Mouse (Mus musculus) embryonic facial prominence, embryonic 12.5 days (tissue): ENCODE data around the gene Hoxa10. TPM values are rescaled to one million over a fixed set of nuclear protein-coding genes. Genes with fewer than 3 reads are reported as not detected.

ENCODE experiments used
- ATAC-seq: fragments of 200-750 bp; cut with Nextera tagmentation; 2 replicates; pipeline ENCODE4 v1.8.0; 2017; ENCODE audit not compliant: insufficient number of reproducible peaks, insufficient read depth, low FRiP score, low TSS enrichment
- H3K27ac ChIP-seq: fragments of 300-500 bp; sonication (generic); 2 replicates; pipeline ENCODE4 v1.5.1; 2016; ENCODE audit warnings: mild to moderate bottlenecking
- H3K27me3 ChIP-seq: fragments of 300-500 bp; sonication (generic); 2 replicates; pipeline ENCODE4 v1.6.1; 2016; ENCODE audit warnings: mild to moderate bottlenecking, moderate library complexity
- H3K36me3 ChIP-seq: fragments of 300-500 bp; sonication (generic); 2 replicates; pipeline ENCODE4 v1.6.1; 2016; ENCODE audit warnings: mild to moderate bottlenecking
- H3K4me1 ChIP-seq: fragments of 300-500 bp; sonication (generic); 2 replicates; pipeline ENCODE4 v1.6.1; 2016
- H3K4me2 ChIP-seq: fragments of 300-500 bp; sonication (generic); replicated peaks from 2 replicates; pipeline ENCODE4 v1.6.1; 2016; ENCODE audit warnings: mild to moderate bottlenecking, moderate library complexity
- H3K4me3 ChIP-seq: fragments of 300-500 bp; sonication (generic); 2 replicates; pipeline ENCODE4 v1.5.1; 2016; ENCODE audit warnings: mild to moderate bottlenecking
- H3K9ac ChIP-seq: fragments of 300-500 bp; sonication (generic); 2 replicates; pipeline ENCODE4 v1.6.1; 2016; ENCODE audit warnings: mild to moderate bottlenecking, moderate library complexity
- H3K9me3 ChIP-seq: fragments of 300-500 bp; sonication (generic); 2 replicates; pipeline ENCODE4 v1.6.1; 2016; ENCODE audit warnings: mild to moderate bottlenecking, moderate library complexity
- WGBS: fragments of 180-500 bp; shearing (Covaris S2); methylation state at CpG from one replicate; pipeline ENCODE4 v1.1.7; 2016; 5-methylcytosine and 5-hydroxymethylcytosine counted together
- polyA plus RNA-seq: library from polyadenylated mRNA; unstranded; fragments of >200 nt; fragmentation: Nextera tagmentation; extraction: Ambion mirVana; gene quantifications from 2 replicates; pipeline ENCODE4 v1.2.1, GENCODE M21; 2016

Hoxa10 gene
- polyA plus RNA-seq, 1 experiment from 2014 or later: 0.13 TPM

- Histone ChIP-seq H3K36me3 (no peaks in the 10 kb centered on the region), H3K27ac (no peak overlapping the region), H3K4me2 (no peak overlapping the region), H3K9ac (no peak overlapping the region), H3K9me3 (no peaks in the 10 kb centered on the region), H3K4me3 (no peak overlapping the region), H3K4me1 (0 out of 2 replicates have a peak, but pooled peaks cover 4% of the 10 kb centered on the region), H3K27me3 (peaks cover 87% of the 10 kb centered on the region)
- ATAC-seq: no peak
- WGBS: 4% methylated on average over 7 of the region's 7 CpGs
Measured at GRCm38 (mm10) chr6:52251177-52251879, 10.7 kb upstream of the Hoxa10 start.

- ATAC-seq: no peak
- 0% methylated on average over 4 of the region's 4 CpGs for WGBS
- Histone ChIP-seq H3K36me3 (no peaks in the 10 kb centered on the region), H3K27me3 (peaks cover 91% of the 10 kb centered on the region), H3K4me1 (0 out of 2 replicates have a peak, but pooled peaks cover 7% of the 10 kb centered on the region), H3K9ac (no peak overlapping the region), H3K4me3 (no peak overlapping the region), H3K4me2 (no peak overlapping the region), H3K9me3 (no peaks in the 10 kb centered on the region), H3K27ac (no peak overlapping the region)
Measured at GRCm38 (mm10) chr6:52249826-52250225, 9.2 kb upstream of the Hoxa10 start.

- WGBS: 0% methylated on average over 16 of the region's 16 CpGs
- no peak for ATAC-seq
- Histone ChIP-seq H3K9ac (no peak overlapping the region), H3K4me1 (0 out of 2 replicates have a peak, but pooled peaks cover 7% of the 10 kb centered on the region), H3K4me2 (no peak overlapping the region), H3K27ac (no peak overlapping the region), H3K9me3 (no peaks in the 10 kb centered on the region), H3K27me3 (peaks cover 93% of the 10 kb centered on the region), H3K36me3 (no peaks in the 10 kb centered on the region), H3K4me3 (no peak overlapping the region)
Measured at GRCm38 (mm10) chr6:52249415-52249738, 8.7 kb upstream of the Hoxa10 start.

- WGBS: under 1% methylated on average over 27 of the region's 27 CpGs
- ATAC-seq: no peak
- H3K4me2 ChIP-seq: no peak overlapping the region
- 0 out of 2 replicates have a peak, but pooled peaks cover 7% of the 10 kb centered on the region for H3K4me1 ChIP-seq
- no peaks in the 10 kb centered on the region for H3K9me3 ChIP-seq
- H3K36me3 ChIP-seq: no peaks in the 10 kb centered on the region
- peaks cover 95% of the 10 kb centered on the region for H3K27me3 ChIP-seq
- no peak overlapping the region for H3K9ac ChIP-seq
- no peak overlapping the region for H3K27ac ChIP-seq
- H3K4me3 ChIP-seq: no peak overlapping the region
Measured at GRCm38 (mm10) chr6:52248638-52249414, 8.2 kb upstream of the Hoxa10 start.

GRCm38 (mm10) chr6:52247766-52248637 lies 7.3 kb upstream of the Hoxa10 start:
- H3K9me3 ChIP-seq: no peaks in the 10 kb centered on the region
- no peak for ATAC-seq
- no peak overlapping the region for H3K4me3 ChIP-seq
- H3K27ac ChIP-seq: no peak overlapping the region
- H3K4me1 ChIP-seq: 0 out of 2 replicates have a peak, but pooled peaks cover 3% of the 10 kb centered on the region
- WGBS: 2% methylated on average over 23 of the region's 23 CpGs
- no peak overlapping the region for H3K9ac ChIP-seq
- no peak overlapping the region for H3K4me2 ChIP-seq
- H3K36me3 ChIP-seq: no peaks in the 10 kb centered on the region
- peaks cover 96% of the 10 kb centered on the region for H3K27me3 ChIP-seq

- H3K27me3 ChIP-seq: peaks cover 97% of the 10 kb centered on the region
- no peaks in the 10 kb centered on the region for H3K36me3 ChIP-seq
- no peak overlapping the region for H3K4me3 ChIP-seq
- ATAC-seq: no peak
- no peak overlapping the region for H3K27ac ChIP-seq
- H3K9ac ChIP-seq: no peak overlapping the region
- 5% methylated on average over 3 of the region's 3 CpGs for WGBS
- H3K4me2 ChIP-seq: no peak overlapping the region
- 0 out of 2 replicates have a peak, but pooled peaks cover 3% of the 10 kb centered on the region for H3K4me1 ChIP-seq
- no peaks in the 10 kb centered on the region for H3K9me3 ChIP-seq
Measured at GRCm38 (mm10) chr6:52246916-52247315, 6.3 kb upstream of the Hoxa10 start.

- no peak overlapping the region for H3K27ac ChIP-seq
- no peak for ATAC-seq
- H3K27me3 ChIP-seq: peaks cover 97% of the 10 kb centered on the region
- 1% methylated on average over 26 of the region's 26 CpGs for WGBS
- no peak overlapping the region for H3K9ac ChIP-seq
- no peak overlapping the region for H3K4me3 ChIP-seq
- H3K4me2 ChIP-seq: no peak overlapping the region
- H3K9me3 ChIP-seq: no peaks in the 10 kb centered on the region
- 0 out of 2 replicates have a peak, but pooled peaks cover 3% of the 10 kb centered on the region for H3K4me1 ChIP-seq
- H3K36me3 ChIP-seq: no peaks in the 10 kb centered on the region
Measured at GRCm38 (mm10) chr6:52246403-52246803, 5.7 kb upstream of the Hoxa10 start.

- Histone ChIP-seq H3K4me2 (no peak within 1 kb of the TSS), H3K27me3 (peaks cover 97% of the 10 kb centered on the region), H3K27ac (no peak within 1 kb of the TSS), H3K4me3 (no peak within 1 kb of the TSS), H3K36me3 (no peaks in the 10 kb centered on the region), H3K9me3 (no peaks in the 10 kb centered on the region), H3K4me1 (0 out of 2 replicates have a peak, but pooled peaks cover 3% of the 10 kb centered on the region), H3K9ac (no peak within 1 kb of the TSS)
- ATAC-seq: no peak
- under 1% methylated on average over 20 of the region's 20 CpGs for WGBS
Measured at GRCm38 (mm10) chr6:52245757-52246142, 5.1 kb upstream of the Hoxa10 start, which contains the start of gene Hoxa11. TSS of gene Hoxa11 (minus strand) at chr6:52245810.

- Histone ChIP-seq H3K9ac (no peak overlapping the region), H3K4me3 (no peak overlapping the region), H3K4me1 (0 out of 2 replicates have a peak, but pooled peaks cover 3% of the 10 kb centered on the region), H3K27ac (no peak overlapping the region), H3K9me3 (no peaks in the 10 kb centered on the region), H3K27me3 (peaks cover 97% of the 10 kb centered on the region), H3K4me2 (no peak overlapping the region), H3K36me3 (no peaks in the 10 kb centered on the region)
- WGBS: under 1% methylated on average over 71 of the region's 71 CpGs
- no peak for ATAC-seq
Measured at GRCm38 (mm10) chr6:52245040-52245756, 4.5 kb upstream of the Hoxa10 start.

- Histone ChIP-seq H3K9me3 (no peaks in the 10 kb centered on the region), H3K36me3 (no peaks in the 10 kb centered on the region), H3K4me3 (no peak overlapping the region), H3K27me3 (peaks cover 97% of the 10 kb centered on the region), H3K27ac (no peak overlapping the region), H3K4me1 (0 out of 2 replicates have a peak, but pooled peaks cover 3% of the 10 kb centered on the region), H3K4me2 (no peak overlapping the region), H3K9ac (no peak overlapping the region)
- under 1% methylated on average over 23 of the region's 23 CpGs for WGBS
- no peak for ATAC-seq
Measured at GRCm38 (mm10) chr6:52244471-52245039, 3.9 kb upstream of the Hoxa10 start.
